Mouse (Mus musculus) erythroid progenitor cell, adult 5-6 weeks (primary cell): ENCODE data around the gene Dhrs13. TPM values are rescaled to one million over a fixed set of nuclear protein-coding genes. Genes with fewer than 3 reads are reported as not detected.

Source experiments
- ATAC-seq: replicated peaks from 2 replicates; pipeline ENCODE4 v1.8.0; 2016; ENCODE audit warnings: moderate number of reproducible peaks, mild to moderate bottlenecking, moderate TSS enrichment, inconsistent platforms; ENCODE audit not compliant: poor library complexity, low FRiP score, severe bottlenecking
- total RNA-seq, 2 experiments: library from RNA; stranded (forward) in 1 of 2; stranded (reverse) in 1 of 2; fragments of 150-400 nt in 1 of 2; fragments of 186-747, 209-891 nt in 1 of 2; gene quantifications; 2 replicates each; pipeline versions ENCODE4 v1.2.3 to v1.2.4; 2015 to 2017; ENCODE audit warnings: low replicate concordance in 2 of 2

Dhrs13 gene
- total RNA-seq, 2 experiments from 2014 or later, result 7.1 to 10.1 TPM

DNA sequence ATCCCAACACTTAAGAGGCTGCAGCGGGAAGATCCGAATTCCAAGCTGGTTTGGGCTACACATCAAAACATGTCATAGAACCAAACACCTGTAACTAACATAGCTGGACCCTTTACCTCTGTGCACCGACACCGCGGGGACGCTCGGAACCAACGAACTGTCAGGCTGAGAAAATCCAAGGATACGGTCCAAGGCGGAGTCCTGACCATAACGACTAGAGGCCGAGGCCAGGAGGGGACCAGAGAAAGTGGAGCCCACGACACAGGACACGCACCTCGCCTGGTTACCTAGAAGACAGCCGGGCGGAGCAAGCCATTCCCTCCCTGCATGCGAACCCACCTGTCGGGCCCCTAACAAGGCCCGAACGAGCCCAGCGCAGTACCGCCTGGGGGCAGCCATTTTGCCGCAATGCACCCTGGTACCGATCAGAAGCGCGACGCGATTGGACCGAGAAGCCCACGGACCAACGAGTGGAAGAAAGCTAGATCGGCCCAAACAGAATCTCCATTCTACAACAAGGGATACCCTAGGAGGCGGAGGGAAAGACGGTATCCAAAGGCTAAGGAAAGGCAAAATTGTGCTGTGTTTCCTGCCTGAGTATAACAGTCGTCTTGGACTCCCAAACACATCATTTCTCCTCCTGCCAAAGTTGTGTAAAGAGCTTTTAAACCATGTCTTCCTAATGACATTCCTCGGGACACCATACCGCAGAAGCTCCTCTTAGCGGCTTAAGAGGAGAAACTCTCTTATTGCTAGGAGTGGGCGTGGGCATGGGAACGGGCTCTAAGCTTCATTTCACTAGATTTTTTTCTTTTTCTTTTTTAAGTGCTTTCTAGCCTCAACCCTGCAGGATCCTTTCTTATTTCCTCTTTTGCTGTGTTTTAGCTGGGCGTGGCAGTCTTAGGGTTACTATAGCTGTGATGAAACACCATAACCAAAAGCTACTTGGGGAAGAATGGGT lies 48.2 kb downstream of the Dhrs13 start, which contains the start of gene Eral1:
TSS of gene Eral1 (minus strand) at position 423 of the 961 bp plus-strand sequence.
- ATAC-seq, result peak; percentile 97

- ATAC-seq, result no peak
Measured at GRCm38 (mm10) chr11:78083595-78083994, 51.5 kb downstream of the Dhrs13 start.

DNA sequence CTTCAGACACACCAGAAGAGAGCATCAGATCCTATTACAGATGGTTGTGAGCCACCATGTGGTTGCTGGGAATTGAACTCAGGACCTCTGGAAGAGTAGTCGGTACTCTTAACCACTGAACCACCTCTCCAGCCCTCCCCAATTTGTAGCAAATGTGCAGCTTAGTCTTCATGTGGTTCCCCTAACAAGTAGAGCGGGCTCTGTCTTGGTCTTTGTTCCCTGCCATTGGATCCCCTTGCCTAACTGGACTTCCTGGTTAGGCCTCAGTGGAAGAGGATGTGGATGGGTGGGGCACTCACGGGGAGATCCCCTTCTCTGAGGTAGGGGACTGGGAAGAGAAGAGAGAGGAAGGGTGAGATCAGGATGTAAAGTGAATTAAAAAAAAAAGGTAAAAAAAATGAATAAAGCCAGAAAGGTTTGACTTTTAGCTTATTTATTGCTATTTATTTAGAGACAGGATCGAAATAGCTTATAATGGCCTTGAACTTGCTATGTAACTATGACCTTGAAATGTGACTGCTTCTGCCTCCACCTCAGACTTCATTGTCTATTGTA lies 54.9 kb downstream of the Dhrs13 start:
- ATAC-seq, result no peak

Other genes with a start within 250 kb of the Dhrs13 start
- gene Gm10277, start 244.5 kb upstream of the Dhrs13 start, total RNA-seq (2015; ENCODE audit: low replicate concordance), result not detected in 2 replicates
- gene Gm10277, start 244.5 kb upstream of the Dhrs13 start, total RNA-seq (2017; ENCODE audit: low replicate concordance), result not detected in 2 replicates
- gene Pipox, start 138.2 kb upstream of the Dhrs13 start, total RNA-seq (2015; ENCODE audit: low replicate concordance), result not detected in 2 replicates
- gene Pipox, start 138.2 kb upstream of the Dhrs13 start, total RNA-seq (2017; ENCODE audit: low replicate concordance), result not detected in 2 replicates
- gene Sez6, start 101.5 kb upstream of the Dhrs13 start, total RNA-seq (2015; ENCODE audit: low replicate concordance), result not detected in 2 replicates
- not detected in 2 replicates for gene Sez6, start 101.5 kb upstream of the Dhrs13 start, total RNA-seq (2017; ENCODE audit: low replicate concordance)
- 45.7 and 92.3 TPM in 2 replicates for gene Phf12, start 49.5 kb upstream of the Dhrs13 start, total RNA-seq (2015; ENCODE audit: low replicate concordance)
- 27.2 and 39.9 TPM in 2 replicates for gene Phf12, start 49.5 kb upstream of the Dhrs13 start, total RNA-seq (2017; ENCODE audit: low replicate concordance)
- 15.1 and 24.7 TPM in 2 replicates for gene Flot2, start 5.7 kb downstream of the Dhrs13 start, total RNA-seq (2015; ENCODE audit: low replicate concordance)
- gene Flot2, start 5.7 kb downstream of the Dhrs13 start, total RNA-seq (2017; ENCODE audit: low replicate concordance), result 13.1 and 17.6 TPM in 2 replicates
- 4.0 and 5.0 TPM in 2 replicates for gene Eral1, start 48.1 kb downstream of the Dhrs13 start, total RNA-seq (2015; ENCODE audit: low replicate concordance)
- 3.6 and 6.7 TPM in 2 replicates for gene Eral1, start 48.1 kb downstream of the Dhrs13 start, total RNA-seq (2017; ENCODE audit: low replicate concordance)
- 2.9 and 4.3 TPM in 2 replicates for gene Fam222b, start 62.4 kb downstream of the Dhrs13 start, total RNA-seq (2015; ENCODE audit: low replicate concordance)
- 0.45 and 1.5 TPM in 2 replicates for gene Fam222b, start 62.4 kb downstream of the Dhrs13 start, total RNA-seq (2017; ENCODE audit: low replicate concordance)
- gene Traf4, start 133.3 kb downstream of the Dhrs13 start, total RNA-seq (2015; ENCODE audit: low replicate concordance), result 11.3 and 35.3 TPM in 2 replicates
- 14.6 and 16.1 TPM in 2 replicates for gene Traf4, start 133.3 kb downstream of the Dhrs13 start, total RNA-seq (2017; ENCODE audit: low replicate concordance)
- gene Nek8, start 144.4 kb downstream of the Dhrs13 start, total RNA-seq (2015; ENCODE audit: low replicate concordance), result 43.2 and 79.6 TPM in 2 replicates
- 35.9 and 76.8 TPM in 2 replicates for gene Nek8, start 144.4 kb downstream of the Dhrs13 start, total RNA-seq (2017; ENCODE audit: low replicate concordance)
- gene Tlcd1, start 144.4 kb downstream of the Dhrs13 start, total RNA-seq (2015; ENCODE audit: low replicate concordance), result 174 and 194 TPM in 2 replicates
- gene Tlcd1, start 144.4 kb downstream of the Dhrs13 start, total RNA-seq (2017; ENCODE audit: low replicate concordance), result 107 and 197 TPM in 2 replicates
- gene Rpl23a, start 151.3 kb downstream of the Dhrs13 start, total RNA-seq (2015; ENCODE audit: low replicate concordance), result 1,034 and 1,190 TPM in 2 replicates
- 811 and 1,012 TPM in 2 replicates for gene Rpl23a, start 151.3 kb downstream of the Dhrs13 start, total RNA-seq (2017; ENCODE audit: low replicate concordance)
- gene Rab34, start 156.2 kb downstream of the Dhrs13 start, total RNA-seq (2015; ENCODE audit: low replicate concordance), result 2.9 TPM in 1 of 2 replicates, not detected in the other
- gene Rab34, start 156.2 kb downstream of the Dhrs13 start, total RNA-seq (2017; ENCODE audit: low replicate concordance), result 2.6 and 7.1 TPM in 2 replicates
- not detected in 2 replicates for gene Proca1, start 161.1 kb downstream of the Dhrs13 start, total RNA-seq (2015; ENCODE audit: low replicate concordance)
- not detected in 2 replicates for gene Proca1, start 161.1 kb downstream of the Dhrs13 start, total RNA-seq (2017; ENCODE audit: low replicate concordance)
- gene Sdf2, start 213.5 kb downstream of the Dhrs13 start, total RNA-seq (2015; ENCODE audit: low replicate concordance), result 39.6 and 52.4 TPM in 2 replicates
- gene Sdf2, start 213.5 kb downstream of the Dhrs13 start, total RNA-seq (2017; ENCODE audit: low replicate concordance), result 15.8 and 21.6 TPM in 2 replicates
- 22.2 and 30.6 TPM in 2 replicates for gene Supt6, start 213.7 kb downstream of the Dhrs13 start, total RNA-seq (2015; ENCODE audit: low replicate concordance)
- gene Supt6, start 213.7 kb downstream of the Dhrs13 start, total RNA-seq (2017; ENCODE audit: low replicate concordance), result 21.3 and 27.7 TPM in 2 replicates
- gene 2610507B11Rik, start 229.5 kb downstream of the Dhrs13 start, total RNA-seq (2015; ENCODE audit: low replicate concordance), result 53.7 and 76.3 TPM in 2 replicates
- gene 2610507B11Rik, start 229.5 kb downstream of the Dhrs13 start, total RNA-seq (2017; ENCODE audit: low replicate concordance), result 77.1 and 80.1 TPM in 2 replicates